Mouse (Mus musculus) liver (tissue): ENCODE measurements at regions not wholly inside any gene's neighbourhood (a gene's known extent, or its start where the extent isn't known, plus 50 kb on each side); places are given as distances from the start of the nearest gene placed in this dataset.

Experiments
- DNase-seq: peaks from one replicate; pipeline ENCODE4 v3.0.0-alpha.2; 2020; ENCODE audit warnings: mixed read lengths

DNA sequence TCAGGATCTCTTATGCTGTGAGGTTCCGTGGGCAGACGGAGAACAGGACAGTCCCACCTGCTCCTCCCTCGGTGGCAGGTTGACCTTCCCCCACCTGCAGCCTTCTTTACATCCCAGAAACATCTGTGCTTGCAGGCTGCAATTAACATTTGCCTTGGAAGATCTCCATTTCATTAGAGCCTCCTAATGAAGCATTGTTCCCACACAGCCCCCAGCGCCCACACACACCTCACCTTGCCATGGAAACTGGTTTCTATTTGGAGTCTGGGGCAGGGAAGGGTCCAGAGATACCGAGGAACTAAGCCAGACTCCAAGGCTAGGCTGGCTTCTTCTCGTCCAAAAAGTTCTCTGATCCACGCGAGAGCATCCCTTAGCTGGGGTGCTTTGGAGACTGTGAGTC is 56.6 kb upstream of the Rpl38 start:
- DNase-seq, result no peak

DNA sequence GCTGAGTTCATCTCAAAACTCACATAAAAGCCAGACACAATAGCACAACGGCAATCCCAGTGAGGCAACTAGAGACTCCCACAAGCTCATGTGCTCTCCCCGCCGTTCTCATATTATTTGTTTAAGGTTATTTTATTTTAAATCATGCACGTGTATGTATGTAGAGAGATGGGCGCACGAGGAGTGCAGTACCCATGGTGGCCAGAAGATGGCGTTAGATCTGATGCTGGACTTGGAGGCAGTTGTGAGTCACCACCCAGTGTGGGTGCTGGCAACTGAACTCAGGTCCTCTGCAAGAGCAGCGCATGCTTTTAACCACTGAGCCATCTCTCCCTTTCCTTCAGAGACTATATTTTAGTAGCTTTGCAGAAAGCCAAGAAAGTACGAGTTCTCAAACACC is 60.3 kb upstream of the Rpl38 start:
- DNase-seq, result no peak

DNA sequence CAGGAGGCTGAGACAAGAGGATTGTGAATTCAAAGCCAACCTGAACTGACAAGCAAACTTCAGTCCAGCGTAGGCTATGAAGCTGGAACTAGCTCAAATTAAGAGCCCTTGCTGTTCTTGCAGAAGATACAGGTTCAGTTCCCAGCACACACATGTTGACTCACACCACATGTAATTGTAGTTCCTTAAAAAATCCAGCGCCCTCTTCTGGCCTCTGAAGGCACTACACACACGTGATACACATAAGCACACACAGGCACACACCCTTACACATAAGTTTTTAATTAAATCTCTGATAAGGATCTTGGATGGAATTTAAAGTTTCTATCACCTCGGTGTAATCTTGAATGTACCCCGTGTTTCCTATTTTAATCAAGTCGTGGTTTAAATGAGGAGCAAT is 65.2 kb upstream of the Rpl38 start:
- DNase-seq, result no peak

DNA sequence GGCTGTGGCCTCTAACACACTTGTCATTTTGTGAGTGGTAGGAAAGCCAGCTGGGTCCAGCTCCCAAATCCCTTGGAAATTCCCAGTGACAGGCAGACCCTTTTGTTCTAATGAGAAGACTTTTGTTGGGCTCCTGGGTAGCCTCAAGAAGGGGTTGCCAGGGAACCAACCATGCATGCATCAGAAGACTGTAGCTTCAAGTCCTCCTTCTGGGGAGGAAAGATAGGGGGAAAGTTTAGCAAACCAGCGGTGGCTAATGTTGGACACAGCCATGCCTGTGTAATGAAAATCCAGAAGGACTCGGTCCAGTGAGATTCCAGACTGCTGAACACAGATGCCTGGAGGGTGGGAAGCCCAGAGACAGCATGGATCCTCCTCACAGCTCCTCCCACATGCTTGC is 71.1 kb upstream of the Rpl38 start:
- no peak for DNase-seq

DNA sequence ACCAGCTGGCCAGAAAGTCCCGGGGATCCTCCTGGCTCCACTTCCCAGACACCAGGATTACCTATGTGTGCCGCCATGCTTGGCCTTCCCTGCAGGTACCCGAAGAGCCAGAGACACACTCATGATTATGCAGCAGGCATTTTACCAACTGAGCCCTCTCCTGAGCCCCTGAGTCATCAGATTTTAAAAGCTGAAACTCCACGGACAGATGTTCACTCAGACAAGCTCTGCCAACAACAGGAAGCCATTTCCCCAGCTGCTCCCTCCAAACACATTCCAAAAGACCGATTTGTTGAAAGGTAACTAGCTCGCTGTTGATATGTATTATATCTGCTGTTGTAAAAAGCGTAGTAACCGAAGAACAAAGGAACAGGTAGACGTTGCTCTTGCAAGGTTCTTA is 75.4 kb upstream of the Rpl38 start:
- DNase-seq, result no peak

DNA sequence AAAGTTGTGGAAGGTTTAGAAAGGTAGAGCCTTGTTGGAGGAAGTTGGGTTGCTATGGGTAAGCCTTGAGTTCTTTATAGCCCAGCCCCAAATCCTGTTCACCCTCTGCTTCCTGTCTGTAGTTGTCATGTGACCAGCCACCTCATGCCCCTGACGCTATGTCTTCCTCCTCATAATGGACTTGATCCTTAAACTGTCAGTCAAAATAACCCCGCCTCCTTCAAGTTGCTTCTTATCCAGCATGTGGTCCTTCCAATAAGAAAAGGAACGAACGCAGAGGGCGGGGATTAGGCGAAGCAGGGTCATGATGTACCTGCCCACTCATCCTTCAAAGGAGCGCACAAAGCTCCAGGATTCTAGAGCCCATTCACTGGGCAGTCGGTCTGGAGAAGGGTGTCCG is 79.8 kb upstream of the Rpl38 start:
- DNase-seq, result no peak

DNA sequence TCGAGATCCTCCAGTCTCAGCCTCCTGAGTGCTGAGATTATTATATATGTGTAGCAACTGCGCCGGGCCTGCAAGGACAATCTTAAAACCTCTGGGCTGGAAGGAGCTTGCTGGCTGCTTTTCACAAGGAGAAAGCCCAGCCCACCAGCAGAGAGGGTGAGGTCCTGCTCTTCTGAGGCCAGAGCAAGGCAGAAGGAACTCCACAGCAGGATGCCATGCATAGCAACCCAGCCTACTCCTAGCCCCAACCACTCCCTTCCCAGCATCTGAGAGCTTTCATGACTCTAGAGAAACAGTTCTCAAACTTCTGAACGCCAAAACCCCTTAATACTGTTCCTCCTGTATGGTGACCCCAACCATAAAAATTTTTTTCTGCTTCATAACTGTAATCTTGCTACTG is 80.3 kb upstream of the Rpl38 start:
- no peak for DNase-seq

DNA sequence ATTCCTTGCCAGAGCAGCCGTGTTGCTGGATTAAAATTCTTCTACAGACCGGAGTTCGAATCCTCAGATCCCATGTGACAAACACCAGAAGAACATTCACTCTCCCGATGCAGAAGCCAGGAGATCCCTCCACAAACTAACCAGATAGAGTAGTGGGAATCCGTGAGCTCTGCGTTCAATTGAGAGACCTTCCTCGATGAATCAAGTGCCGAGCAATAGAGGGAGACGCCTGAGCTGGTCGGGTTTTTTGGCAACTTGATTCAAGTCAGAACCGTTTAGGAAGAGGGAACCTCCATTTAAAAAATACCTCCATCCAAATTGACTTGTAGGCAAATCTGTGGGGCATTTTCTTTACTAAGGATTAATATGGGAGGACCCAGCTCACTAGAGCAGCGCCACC is 81.9 kb upstream of the Rpl38 start:
- DNase-seq, result no peak

DNA sequence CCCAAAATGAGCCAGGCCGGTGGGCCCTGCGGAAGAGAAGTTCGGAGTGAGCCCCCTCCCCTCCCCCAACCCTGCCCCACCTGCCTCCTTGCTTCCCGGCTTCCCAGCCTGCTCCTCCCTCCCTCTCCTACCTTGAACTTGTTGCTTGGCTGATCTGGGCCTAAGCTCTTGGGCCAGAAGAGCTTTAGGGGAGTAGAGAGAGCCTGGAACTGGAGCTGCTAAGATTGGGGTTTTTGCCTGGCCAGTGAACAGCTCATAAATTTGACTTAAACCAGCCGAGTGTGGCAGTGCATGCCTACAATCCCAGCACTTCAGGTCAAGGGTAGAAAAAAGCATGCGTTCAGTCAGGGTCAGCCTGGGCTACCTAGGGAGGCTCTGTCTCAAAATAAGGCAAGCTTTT is 83.5 kb upstream of the Rpl38 start:
- no peak for DNase-seq

DNA sequence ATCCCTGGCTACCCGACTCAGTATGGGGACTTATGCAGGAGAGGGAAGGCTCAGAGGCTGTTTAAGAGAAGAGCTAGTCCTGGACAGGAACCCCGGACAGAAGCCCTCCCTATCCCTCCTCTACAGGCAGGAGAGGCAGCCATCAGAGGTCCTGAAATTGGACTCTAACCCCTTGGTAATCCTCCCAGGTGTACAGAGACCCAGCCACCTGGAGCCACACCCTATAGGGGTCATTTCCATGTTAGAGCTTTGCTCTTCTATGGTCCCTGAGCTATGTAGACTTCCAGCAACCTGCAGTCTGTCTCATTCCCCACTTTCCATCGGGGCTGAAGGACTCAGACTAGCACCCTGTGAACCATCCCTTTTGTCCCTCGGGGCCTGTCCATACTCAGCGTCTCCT is 84.2 kb upstream of the Rpl38 start:
- DNase-seq, result no peak

DNA sequence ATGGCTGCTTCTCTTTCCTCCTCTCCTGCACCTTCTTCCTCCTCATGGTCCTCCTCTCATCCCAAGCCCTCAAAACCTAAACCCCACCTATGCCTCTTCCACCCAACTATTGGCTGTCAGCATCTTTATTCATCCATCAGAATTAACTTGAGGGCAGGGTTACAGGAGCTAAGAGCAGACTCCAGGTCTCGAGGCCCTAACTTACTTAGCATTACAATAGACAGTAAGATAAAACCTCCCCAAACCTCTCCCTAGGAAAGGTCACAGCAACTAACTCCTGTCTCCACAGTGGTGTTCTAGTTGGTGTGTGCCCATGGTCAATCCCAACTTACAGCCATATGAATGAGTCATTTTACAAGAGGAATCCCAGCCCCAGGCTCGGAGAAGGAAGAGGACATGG is 88.3 kb upstream of the Rpl38 start:
- DNase-seq, result no peak

DNA sequence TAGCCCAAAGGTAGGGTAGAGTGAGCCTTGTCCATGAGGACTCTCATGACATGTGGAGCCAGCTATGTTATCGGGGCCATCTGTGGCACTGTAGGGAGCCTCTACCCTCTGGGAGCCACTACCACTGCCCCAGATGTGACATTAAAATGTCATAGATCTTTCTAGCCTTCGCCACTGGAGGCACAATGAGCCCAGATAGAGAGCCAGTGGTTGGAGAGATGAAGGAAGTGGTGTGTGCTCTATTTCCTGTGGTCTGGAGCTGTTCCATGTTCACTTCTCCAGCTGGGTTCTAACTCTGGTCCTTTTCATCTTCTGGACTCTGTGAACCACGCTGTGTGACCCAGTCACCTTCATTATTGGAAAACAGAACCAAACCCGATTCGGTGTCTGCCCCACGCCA is 89.8 kb upstream of the Rpl38 start:
- DNase-seq, result no peak

DNA sequence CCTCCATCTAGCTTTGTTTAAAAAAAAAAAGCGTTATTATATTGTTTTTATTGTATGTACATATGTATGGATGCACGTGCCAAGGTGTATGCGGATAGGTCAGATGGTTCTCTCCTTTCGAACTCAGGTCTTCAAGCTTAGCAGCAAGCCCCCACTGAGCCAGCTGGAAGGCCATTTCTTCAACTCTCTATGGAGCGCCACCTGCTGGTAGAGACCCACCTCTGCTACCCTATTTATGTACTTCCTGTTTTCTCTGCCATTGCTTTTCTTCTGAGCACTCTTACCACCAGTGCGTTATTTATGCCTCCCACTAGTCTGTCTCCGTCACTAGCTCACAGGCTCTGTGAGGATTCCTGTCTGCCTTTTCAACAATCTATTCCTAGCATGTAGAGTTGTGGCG is 91.5 kb upstream of the Rpl38 start:
- peak; percentile 20 for DNase-seq

DNA sequence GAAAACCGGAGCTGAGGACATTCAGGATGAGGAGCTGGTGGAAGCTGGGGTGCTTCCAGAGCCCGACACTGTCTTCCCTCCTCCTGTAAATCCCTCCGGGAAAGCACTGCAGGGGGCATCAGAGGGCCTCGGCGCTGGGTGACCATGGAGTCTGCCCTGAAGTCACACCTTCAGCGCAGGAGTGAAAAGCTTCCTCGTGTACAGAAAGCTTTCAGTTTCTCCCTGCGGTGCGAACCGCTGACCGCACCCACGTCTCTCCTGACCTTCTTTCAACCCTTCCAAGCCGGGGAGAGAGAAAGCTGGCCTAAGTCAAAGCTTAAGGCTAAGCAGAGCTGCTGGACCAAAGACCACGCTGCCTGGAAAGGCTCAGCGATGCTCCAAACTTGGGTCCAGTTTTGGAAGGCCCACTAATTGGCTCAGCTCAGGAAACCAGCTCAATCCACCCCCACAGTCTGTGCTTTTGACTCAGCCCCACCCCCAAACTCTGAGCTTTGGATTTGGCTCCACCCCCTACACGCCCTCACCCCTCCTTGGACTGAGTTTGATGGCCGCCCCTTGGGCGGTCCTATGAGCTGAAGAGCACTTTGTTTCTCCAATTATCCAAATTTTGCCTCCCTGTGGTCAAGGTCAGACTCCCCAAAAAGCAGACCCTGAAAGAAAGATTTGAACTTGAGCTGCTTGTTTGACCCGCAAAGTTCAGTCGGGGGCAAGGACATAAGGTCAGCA is 97.0 kb upstream of the Rpl38 start:
- DNase-seq, result no peak

DNA sequence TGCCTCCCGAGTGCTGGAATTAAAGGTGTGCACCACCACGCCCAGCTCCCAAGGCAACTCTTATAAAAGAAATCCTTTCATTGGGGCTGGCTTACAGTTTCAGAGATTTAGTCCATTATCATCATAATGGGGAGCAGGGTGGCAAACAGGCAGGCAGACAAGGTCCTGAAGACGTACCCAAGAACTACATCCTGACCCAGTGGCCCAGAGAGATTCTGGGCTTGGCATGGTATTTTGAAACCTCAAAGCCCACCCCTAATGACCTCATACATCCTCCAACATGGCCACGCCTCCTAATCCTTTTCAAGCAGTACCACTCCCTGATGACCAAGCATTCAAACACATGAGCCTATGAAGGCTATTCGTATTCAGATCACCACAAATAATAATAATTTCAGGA is 98.2 kb upstream of the Rpl38 start:
- no peak for DNase-seq

DNA sequence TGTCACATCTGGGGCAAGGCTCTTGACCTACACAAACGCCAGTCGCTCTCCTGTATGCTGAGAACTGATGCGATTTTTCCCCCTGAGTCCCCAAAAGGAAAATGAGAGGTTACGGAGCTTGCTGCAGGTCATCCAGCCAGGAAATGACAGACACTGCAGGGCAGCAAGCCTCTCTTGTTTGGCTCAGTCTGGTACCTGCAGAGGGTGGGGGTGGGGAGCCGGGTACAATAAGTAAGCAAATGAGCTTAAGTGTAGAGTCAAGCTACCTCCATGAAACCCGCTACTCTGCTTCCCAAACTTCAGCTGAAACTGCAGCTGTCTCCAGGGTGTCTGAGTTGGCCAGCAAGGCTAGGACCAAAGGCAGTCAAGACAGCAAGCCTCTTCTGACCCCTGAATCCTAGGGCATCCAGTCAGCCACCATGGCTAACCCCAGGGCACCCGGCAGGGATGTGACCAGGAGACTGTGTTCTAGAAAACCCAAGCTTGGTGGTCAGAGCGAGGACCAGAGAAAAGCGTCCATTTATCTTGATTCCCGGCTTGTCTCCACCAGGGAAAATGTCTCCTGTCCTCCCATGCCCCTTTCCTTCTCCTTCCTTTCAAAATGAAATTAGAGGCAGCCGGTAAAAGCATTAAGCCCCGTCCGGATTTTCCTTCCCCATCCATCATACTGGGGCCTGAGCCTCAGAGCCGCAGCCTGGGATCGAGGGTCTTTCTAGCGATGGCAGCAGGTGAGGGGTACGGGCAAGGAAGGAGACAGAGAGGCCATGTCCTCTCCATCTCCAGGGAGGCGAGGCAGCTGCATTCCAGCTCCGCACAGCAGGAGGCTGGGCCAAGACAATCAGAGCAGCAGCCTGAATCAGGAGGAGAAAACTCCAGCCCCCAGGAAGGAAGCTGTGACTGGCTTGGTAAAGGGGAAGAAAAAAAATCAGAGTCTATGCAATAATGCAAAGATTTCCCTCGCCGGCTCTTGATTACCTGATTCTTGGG is 100.2 kb upstream of the Rpl38 start:
- DNase-seq, result no peak

DNA sequence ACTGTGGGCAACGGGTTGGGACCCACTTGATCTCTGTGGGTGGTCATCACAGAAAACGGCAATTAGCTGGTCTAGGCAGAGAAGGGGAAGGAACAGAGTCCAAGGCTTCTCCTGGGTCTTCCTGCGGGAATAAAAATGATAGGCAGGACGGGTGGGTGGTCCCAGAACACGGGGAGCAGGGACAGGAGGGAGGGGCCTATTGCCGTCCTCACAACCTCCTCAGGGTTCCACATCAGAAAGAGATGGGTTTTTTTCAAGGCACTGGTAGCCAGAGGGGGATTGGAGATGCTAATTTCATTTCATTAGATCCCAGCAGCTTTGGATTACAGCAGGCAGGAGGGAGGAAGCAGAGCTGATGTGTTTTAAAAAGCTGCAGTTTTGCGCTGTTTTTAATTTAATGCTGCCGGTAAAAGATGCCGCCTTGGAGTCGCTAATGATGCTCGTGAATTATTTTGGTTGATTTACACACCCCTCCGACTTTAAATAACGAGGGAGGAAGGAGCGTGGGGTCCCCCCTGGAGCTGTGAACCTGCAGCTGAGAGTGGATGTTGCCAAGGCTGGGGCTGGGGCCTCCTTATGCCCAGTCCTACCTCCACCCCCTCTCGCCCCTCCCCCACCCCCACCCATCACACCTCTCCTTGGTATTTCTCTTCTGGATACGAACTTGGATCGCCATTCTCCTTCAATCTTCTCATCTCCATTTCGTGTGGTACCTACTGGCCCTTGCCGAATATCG is 101.1 kb upstream of the Rpl38 start:
- no peak for DNase-seq

DNA sequence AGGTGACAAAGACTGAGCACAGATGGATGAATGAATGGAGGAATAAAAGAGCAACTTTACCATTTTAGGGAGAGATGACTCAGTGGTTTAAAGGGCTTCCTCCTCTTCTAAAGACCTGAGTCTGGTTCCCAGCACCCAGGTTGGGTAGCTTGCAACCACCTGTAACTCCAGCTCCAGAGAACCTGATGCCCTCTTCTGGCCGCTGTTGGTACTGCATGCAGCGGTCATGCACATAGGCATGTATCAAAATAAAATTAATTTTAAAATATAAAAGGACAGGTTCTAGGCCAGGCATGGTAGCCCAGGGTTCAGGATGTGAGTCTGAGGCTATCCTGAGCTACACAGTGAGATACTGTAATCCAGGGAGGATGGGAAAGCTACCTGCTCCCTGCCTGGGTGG is 103.4 kb upstream of the Rpl38 start:
- DNase-seq, result no peak

DNA sequence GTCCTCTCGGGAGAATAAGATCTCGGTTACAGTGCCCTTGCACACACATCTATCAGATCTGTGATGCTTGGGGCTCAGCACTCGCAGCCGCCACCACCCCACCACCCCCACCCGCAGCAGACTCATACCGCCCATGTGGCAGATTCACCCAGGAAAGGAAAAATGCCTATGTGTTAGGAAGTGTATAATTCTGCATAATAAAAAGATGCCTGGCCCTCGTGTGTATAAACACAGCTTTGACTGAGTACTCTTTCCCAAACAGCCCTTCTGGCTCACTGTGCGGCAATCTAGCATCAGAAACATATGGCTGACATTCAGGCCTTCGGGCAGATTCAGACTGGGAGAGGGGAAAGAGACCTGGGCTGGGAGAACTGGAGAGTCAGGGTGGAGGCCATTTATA is 105.2 kb upstream of the Rpl38 start:
- no peak for DNase-seq

DNA sequence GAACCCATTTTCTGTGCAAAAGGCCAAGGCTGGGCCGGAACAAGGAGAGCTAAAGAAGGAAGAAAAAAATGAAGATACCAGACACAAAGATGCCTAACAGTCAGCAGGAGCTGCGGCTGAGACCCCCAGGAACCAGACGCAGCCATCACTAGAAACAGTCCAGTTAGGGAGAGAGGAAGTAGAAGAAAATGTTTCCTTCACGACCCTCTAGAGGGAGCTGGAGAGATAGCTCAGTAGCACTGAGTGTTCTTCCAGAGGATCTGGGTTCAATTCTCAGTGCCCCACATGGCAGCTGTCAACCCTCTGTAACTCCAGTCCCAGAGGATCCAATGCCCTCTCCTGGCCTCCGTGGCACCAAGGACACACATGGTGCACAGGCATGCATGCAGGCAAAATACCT is 113.7 kb upstream of the Rpl38 start:
- DNase-seq, result no peak

DNA sequence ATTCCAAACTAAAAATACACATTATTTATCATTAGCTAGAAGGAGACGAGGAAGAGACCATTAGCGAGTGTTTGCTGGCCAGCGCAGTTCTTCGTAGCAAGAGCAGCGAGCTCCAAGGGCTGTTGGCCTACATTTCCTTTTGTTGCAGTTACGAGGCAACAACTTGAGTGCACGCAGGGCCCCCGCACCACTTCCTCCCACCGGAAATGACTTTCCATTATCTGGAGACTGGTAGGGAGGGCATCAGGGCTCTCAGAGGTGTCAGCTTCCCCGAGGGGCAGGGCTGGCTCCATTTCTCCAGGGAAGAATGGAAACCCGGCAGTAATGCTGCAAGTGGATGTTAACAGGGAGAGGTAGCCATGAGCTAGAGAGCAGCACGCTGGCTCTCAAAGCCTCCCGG is 114.3 kb upstream of the Rpl38 start:
- DNase-seq, result peak; percentile 50

DNA sequence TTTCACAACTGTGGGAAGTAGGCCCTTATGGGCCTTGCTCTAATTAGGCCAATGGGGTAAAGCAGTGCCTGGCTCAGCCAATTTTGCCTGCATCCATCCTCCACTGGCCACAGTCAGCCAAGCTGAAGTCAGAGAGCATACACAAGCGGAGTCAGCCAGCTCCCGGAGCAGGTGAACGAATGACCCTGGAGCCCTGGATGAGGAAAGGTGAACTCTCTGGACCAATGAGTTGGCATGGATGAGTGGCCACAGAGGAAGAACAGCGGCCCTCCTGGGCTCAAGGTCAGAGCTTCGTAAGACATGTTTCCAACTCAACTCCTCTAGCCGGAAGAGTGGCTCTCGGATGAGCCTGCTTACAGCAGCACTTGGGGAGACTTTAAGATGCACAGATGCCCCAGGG is 116.1 kb upstream of the Rpl38 start:
- no peak for DNase-seq

DNA sequence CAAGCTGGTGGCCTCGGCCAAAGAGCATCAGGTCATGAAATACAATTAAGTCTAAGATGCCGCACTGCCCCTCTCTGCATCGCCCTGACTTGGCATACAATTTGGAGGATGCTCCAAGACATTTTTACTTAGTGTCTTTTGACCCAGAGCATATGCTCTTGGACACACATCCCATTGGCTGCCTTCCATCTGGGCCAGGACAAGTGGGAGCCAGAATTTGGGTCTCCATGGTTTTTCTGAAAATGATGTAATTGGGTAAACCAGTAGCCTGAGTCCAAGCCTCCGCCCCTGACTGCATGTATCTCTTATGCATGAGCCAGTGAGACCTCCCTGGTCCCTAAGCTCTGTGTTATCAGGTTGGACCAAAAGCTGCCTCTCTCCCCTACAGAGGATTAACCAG is 117.1 kb upstream of the Rpl38 start:
- DNase-seq, result no peak

DNA sequence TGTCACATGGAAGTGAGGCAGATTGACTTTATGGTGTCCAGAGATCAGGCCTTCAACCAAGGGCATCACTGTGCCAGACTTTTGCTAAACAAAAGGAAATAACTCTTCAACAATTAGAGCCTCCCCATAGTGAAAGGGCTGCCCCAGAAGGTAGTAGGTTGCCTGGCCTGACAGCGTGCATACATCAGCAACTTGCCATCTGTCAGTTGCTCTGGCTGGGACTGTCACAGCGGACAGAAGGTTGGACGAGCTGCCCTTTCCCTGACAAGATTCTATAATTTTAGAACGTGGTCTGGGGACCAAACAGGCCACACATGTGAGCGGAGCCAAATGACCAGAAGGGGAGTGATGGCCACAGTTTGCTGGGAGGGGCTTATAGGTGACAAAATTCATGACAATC is 119.7 kb upstream of the Rpl38 start:
- DNase-seq, result no peak
